Mouse (Mus musculus): ENCODE results near the gene Ccdc124. TPM values are rescaled to one million over a fixed set of nuclear protein-coding genes. Genes with fewer than 3 reads are reported as not detected.

Ccdc124 gene
- 10 to 100 TPM; 45.2 to 49.4 TPM for total RNA-seq (2021)

GRCm38 (mm10) chr8:70873364-70873985, at the start of gene Ccdc124:
Gene Ccdc124, minus strand, starts transcription at chr8:70873935.
- intact Hi-C loops (cut with DNase I) = loop anchor here (1.0 kb wide), 2 partner anchors 20 to 24 kb away; partner anchors contain the start of gene Rpl18a
- DNase-seq = peak; percentile 97

GRCm38 (mm10) chr8:70920049-70920922, 46.6 kb upstream of the Ccdc124 start:
- DNase-seq = no peak
- intact Hi-C loops (cut with DNase I) = loop anchor here (2.0 kb wide), 1 partner anchor 21 kb away; no protein-coding TSS in a partner anchor

- DNase-seq = no peak
- intact Hi-C loops (cut with DNase I) = no loop called here
These were observed 41.0 kb upstream of the Ccdc124 start for GRCm38 (mm10) chr8:70914704-70915103.

- DNase-seq = no peak
- intact Hi-C loops (cut with DNase I) = no loop called here
These were observed 39.8 kb upstream of the Ccdc124 start for GRCm38 (mm10) chr8:70913523-70913922.

GRCm38 (mm10) chr8:70912955-70913354, 39.2 kb upstream of the Ccdc124 start:
- no peak for DNase-seq
- intact Hi-C loops (cut with DNase I) = no loop called here

GRCm38 (mm10) chr8:70911596-70911995, 37.9 kb upstream of the Ccdc124 start:
- DNase-seq = no peak

GRCm38 (mm10) chr8:70907518-70907917, 33.8 kb upstream of the Ccdc124 start:
- intact Hi-C loops (cut with DNase I) = no loop called here
- no peak for DNase-seq

More at GRCm38 (mm10) chr8:70911596-70911995, 37.9 kb upstream of the Ccdc124 start:
- intact Hi-C loops (cut with DNase I) = no loop called here

- intact Hi-C loops (cut with DNase I) = no loop called here
- peak; percentile 73 to 74 for DNase-seq
These were observed 32.3 kb upstream of the Ccdc124 start, which contains the start of gene Map1s for GRCm38 (mm10) chr8:70905831-70906736. Gene Map1s, plus strand, starts transcription at chr8:70905932.

- intact Hi-C loops (cut with DNase I) = no loop called here
- no peak for DNase-seq
These were observed 31.7 kb upstream of the Ccdc124 start for GRCm38 (mm10) chr8:70905463-70905830.

GRCm38 (mm10) chr8:70904532-70904931, 30.8 kb upstream of the Ccdc124 start:
- no peak for DNase-seq
- intact Hi-C loops (cut with DNase I) = no loop called here

GRCm38 (mm10) chr8:70903582-70903981, 29.8 kb upstream of the Ccdc124 start:
- intact Hi-C loops (cut with DNase I) = no loop called here
- DNase-seq = no peak

GRCm38 (mm10) chr8:70903112-70903511, 29.4 kb upstream of the Ccdc124 start:
- intact Hi-C loops (cut with DNase I) = no loop called here
- DNase-seq = no peak

GRCm38 (mm10) chr8:70902211-70902610, 28.5 kb upstream of the Ccdc124 start:
- no peak for DNase-seq
- intact Hi-C loops (cut with DNase I) = no loop called here

GRCm38 (mm10) chr8:70900872-70901387, 27.2 kb upstream of the Ccdc124 start:
- DNase-seq = no peak
- intact Hi-C loops (cut with DNase I) = no loop called here

- DNase-seq = no peak
- intact Hi-C loops (cut with DNase I) = loop anchor here (2.0 to 5.0 kb wide), 4 partner anchors 22 to 428 kb away; no protein-coding TSS in a partner anchor
These were observed 25.5 kb upstream of the Ccdc124 start for GRCm38 (mm10) chr8:70899226-70899625.

GRCm38 (mm10) chr8:70898661-70899198, 25.0 kb upstream of the Ccdc124 start:
- intact Hi-C loops (cut with DNase I) = loop anchor here (2.0 to 5.0 kb wide), 4 partner anchors 22 to 429 kb away; no protein-coding TSS in a partner anchor

GRCm38 (mm10) chr8:70897681-70898413, 24.1 kb upstream of the Ccdc124 start:
- intact Hi-C loops (cut with DNase I) = loop anchor here (1.0 to 5.0 kb wide), 5 partner anchors 23 to 429 kb away; partner anchors contain the start of gene Ccdc124
- DNase-seq = peak; percentile 87 to 91

More at GRCm38 (mm10) chr8:70898661-70899198, 25.0 kb upstream of the Ccdc124 start:
- DNase-seq = no peak

- intact Hi-C loops (cut with DNase I) = loop anchor here (1.0 to 5.0 kb wide), 2 partner anchors 24 to 430 kb away; partner anchors contain the start of gene Ccdc124
- peak; percentile 92 to 94 for DNase-seq
These were observed 23.4 kb upstream of the Ccdc124 start, which contains the start of gene Rpl18a for GRCm38 (mm10) chr8:70897021-70897680. Gene Rpl18a, minus strand, starts transcription at chr8:70897412.

All from heart, postnatal 36 days (tissue).